Mouse (Mus musculus) olfactory bulb, adult 2 months (tissue): ENCODE results near the gene Ttyh3.

ENCODE experiments used
- CTCF ChIP-seq: fragments of 200-500 bp; IDR thresholded peaks from 2 replicates; pipeline ENCODE4 v1.5.1; 2012; ENCODE audit warnings: low read depth, mild to moderate bottlenecking, low read length, moderate library complexity; ENCODE audit not compliant: insufficient read depth
- POLR2A ChIP-seq: fragments of 200-500 bp; IDR thresholded peaks from 2 replicates; pipeline ENCODE4 v1.6.1; 2012; ENCODE audit warnings: mild to moderate bottlenecking, low read depth, low read length, moderate library complexity; ENCODE audit not compliant: insufficient read depth

GRCm38 (mm10) chr5:140637989-140638388, 10.8 kb downstream of the Ttyh3 start:
- TF ChIP-seq POLR2A (no peak), CTCF (no peak)
